Mouse (Mus musculus) fat pad, adult 2 months (tissue): ENCODE results near the gene Uevld.
"Not testable (repeated sequence)": the region's sequence is repeated elsewhere in the genome, so short reads cannot be mapped to it uniquely, and the experiment has no call there.

Experiments
- DNase-seq: peaks from one replicate; pipeline ENCODE4 v3.0.0-alpha.2; 2011; ENCODE audit warnings: low read depth, low spot score; ENCODE audit errors: extremely low read depth

Uevld gene

DNA sequence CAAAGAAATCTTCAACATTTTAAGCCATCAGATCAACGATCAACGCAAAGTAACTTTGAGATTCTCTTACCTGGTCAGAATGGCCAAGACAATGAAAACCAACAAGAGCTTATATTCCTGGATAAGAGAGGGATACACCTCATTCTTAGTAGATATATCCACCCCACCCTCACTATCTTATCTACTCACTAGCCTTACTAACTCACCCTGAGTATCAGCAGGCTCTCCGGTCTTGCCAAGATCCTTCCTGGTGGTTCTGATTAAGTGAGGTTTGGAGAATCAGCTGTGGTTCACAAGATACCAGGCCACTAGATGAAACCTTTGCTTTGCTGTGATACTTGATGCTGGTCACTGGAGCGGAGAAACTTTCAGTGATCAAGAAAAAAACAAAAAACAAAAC is 16.3 kb upstream of the Uevld start:
- DNase-seq = no peak

DNA sequence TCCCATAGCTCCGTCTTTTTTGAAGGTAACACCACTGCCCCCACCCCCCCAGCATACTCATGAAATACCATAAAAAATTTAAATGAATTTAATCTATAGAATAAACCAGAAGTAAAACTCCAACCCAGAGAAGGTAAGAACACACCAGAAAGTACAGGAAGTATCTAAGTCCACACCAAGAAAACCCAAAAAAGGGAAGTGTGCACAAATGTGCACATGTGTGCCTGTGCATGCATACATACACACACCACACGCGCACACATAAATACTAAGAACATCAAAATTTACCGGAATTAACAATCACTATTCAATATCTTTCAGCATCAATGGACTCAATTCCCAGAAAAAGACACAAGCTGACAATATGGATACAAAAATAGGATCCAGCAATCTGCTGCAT is 11.6 kb upstream of the Uevld start:
- no peak for DNase-seq

DNA sequence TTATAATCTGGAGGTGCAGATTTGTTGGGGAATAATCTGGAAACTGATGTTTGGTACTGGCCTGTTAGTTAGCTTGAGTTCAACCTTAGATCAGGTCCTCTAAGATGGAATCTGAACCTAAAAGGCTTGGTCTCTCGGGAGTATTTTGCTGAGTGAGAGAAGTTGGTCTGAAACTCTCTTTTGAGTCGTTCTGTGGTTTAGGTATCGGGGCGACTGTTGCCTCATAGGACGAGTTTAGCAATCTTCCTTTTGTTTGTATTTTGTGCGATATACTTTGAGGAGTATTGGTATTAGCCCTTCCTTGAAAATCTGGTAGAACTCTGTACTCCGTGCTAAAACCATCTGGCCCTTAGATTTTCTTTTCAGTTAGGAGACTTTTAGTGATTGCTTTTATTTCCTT is 5.7 kb upstream of the Uevld start:
- DNase-seq = no peak

DNA sequence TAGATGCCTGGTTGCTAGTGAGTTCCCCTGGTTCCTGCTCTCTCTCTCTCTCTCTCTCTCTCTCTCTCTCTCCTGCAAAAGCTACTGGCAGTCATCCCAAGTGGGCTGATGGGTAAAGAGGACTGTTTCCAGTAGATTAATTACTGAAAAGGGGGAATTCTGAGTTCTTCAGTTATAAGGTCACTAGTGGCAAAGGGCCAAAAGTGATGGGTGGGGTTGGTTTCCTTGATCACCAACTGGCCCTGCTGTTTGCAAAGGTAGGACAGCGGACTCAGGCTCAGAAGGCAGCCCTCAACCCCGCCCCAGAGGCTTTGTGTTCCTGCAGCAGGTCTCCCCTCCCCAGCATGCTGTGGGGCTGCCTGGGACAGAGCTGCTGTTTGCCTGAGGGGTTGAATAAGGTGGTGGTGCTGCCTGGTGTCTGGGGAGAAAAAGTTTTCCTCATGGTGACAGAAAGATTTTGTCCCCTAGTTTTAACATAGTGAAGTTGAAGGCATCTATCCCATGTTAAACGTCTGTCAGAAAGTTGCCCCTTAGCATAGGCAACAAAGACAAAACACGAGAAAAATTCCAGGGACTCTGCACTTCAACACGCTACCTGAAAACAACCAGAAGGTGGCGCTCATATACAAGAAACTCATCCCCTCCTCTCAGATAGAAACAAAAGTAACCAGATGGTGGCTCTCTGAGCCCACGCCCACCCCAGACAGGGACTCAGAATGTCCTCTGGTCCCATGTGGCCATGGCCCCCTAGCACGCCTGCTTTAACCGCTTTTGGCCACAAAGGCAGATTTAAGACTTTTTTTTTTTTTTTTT is 4.7 kb upstream of the Uevld start:
- no peak for DNase-seq

DNA sequence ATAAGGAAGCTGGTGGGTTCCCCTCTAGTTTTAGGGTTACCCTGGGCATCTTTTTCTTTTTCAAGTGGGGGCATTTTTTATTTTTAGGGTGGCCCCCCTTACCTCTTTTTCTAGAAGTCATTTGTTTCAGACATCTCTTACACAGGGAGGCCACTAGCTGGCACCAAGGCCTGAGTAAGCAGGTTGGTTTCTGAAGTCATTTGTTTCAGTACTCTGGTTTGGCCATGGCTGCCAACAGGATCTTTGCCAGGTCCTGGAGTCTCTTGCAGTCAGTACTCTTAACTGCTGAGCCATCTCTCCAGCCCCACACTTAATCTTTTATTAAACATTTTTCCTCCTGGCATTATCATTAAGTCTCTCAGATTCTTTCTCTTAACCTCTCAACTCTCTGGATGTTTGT is 3.8 kb upstream of the Uevld start:
- DNase-seq = no peak

DNA sequence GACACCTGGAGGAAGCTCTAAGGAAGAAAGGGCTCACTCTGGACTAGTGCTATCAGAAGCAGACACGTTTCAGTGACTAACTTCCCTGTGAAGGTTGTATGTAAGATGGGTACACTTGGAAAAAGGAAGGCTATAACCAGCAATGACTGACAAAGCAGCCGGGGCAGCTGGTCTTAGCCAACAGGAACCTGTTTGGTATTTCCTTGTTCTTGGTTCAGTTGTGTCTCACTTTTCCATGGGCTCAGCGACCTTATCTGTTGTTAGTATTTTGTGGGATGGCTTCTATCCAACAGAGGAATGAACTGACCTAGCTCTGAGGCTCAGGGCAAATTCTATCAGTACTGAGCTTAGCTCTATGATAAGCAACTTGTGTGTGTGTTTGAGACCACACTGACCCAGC is 2.7 kb upstream of the Uevld start:
- no peak for DNase-seq

DNA sequence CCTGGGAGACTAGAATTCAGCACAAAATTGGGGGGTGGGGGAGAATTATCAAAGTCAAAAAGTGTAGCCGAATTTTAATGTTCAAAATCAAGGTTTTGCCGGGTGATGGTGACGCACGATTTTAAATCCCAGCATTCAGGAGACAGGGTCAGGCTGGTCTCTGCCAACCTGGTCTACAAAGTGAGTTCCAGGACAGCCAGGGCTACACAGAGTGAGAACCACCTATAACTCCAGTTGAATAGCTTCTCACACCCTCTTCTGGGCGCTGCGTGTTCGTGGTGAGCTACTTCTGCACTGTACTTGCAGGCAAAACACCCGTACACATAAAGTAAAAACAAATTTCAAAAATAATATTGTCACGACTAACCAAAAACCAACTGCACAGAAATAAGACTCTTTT is 526 bp upstream of the Uevld start:
- no peak for DNase-seq

DNA sequence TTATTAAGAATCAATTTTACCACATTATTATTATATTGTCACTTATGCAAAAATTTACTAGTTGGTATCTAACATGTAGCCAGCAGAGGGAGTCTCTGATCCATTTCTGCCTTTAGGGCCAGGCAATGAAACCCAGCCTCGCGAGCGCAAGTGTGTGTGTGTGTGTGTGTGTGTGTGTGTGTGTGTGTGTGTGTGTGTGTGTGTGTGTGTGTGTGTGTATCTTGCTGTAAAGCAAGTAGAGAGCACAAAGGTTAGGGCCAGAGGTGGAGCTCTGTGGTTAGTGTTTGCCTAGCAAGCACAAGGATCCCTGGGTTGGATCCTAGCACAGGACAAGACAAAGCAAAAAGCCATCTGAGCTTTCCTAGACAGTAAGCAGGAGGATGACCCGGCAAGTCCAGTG is 22.5 kb downstream of the Uevld start:
- no peak for DNase-seq

DNA sequence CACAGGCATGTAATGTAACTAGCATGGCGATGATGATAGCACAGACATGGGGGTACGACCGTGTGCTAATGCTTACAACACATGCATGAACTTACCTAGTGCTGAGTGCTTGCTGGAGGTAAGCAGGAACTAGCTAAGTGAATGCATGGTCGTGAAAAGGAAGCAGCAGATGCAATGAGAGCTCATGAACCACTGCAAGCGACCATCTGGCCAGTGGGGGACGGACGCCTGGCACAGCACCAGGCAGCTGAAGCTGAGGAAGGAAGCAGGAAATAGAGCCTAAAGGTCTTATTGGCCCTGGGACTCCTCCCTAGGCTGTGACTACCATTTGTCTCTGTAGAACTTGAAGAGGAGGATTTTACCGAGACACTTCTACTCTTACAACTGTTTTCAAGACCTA is 23.5 kb downstream of the Uevld start:
- no peak for DNase-seq

DNA sequence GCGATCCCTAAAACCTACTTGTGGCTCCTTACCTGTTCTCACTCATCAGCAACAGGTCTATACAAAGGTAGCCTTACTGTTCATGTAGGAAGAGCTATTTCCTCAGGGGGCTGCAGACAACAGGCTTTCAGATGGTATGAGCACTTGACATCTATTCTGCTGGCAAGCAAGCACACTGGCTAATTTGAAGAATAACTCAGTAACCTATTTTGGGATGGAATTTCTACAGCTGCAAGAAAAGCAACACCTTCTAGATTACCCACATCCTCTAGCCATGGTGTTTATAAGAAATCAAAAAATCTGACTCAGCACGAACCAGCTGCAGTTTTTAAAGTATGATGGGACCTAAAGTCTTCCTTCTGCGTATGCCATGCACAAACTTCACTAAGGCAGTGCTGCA is 27.0 kb downstream of the Uevld start:
- no peak for DNase-seq

DNA sequence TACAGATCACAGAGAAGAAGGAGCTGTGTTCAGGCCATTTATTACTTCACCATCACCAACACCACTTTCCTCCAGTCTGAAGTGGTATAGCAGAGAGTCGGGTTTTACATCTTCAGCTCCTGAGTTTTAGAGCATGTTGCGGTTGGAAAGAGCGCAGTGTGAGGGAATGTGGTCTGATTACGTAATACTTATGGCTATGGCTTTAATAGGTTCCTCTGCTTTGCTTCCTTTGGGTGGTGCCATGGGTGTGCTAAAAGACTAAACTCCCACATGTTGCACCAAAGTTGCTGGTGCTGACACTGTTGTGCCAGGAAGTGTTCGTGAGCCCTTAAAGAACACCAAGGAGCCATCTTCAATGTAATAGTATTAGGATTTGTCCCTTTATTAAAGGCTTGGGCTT is 30.0 kb downstream of the Uevld start:
- no peak for DNase-seq

DNA sequence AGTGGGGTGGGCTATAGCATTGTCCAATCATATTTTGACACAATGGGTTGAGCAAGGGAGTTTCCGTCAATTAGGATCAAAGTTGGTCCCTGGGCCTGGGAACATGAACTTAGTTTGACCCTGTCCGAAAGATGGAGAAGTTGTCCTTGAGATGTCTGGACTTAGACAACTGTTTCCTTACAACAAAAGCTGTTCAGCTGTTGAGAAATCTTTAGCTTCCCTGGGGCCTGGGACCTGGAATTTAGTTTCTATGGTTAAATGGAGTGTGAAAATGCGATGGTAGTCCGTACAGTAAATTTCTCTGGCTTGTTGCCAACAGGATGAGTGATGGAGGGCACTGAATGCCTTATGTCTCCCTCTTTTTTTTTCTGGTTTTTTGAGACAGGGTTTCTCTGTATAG is 36.3 kb downstream of the Uevld start:
- no peak for DNase-seq

DNA sequence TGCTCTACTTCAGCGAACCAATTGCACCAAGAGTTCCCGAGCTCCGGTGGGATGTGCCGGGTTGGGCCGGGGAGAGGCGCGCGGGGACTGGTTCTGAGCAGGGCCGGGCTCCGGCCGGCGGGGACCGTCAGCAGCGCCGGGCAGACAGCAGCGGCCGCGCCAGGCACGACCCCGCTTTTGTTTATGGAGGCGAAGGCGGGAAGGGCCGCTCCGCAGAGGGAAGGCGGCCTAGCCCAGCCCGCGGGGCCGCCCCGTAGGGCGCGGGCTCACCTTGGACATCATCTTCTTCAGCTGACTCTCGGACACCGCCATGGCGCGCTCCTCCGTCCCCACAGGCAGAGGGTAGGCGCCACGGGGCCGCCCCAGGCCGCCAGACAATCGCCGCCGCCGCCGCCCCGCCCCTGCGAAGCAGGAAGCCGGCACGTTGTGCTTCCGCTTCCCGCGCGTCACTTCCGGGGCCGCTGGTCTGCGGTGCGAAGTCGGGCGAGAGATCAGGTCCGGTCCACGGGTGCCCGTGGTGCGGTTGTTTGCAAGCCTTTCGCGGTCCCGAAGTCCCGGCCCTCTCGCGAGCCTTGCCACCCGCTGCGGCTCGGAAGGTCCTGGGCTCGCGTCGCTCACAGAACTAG is 38.7 kb downstream of the Uevld start, which contains the start of gene Tsg101:
Gene Tsg101 (minus strand): TSS at position 419 of the 626 bp plus-strand sequence.
- DNase-seq = no peak

DNA sequence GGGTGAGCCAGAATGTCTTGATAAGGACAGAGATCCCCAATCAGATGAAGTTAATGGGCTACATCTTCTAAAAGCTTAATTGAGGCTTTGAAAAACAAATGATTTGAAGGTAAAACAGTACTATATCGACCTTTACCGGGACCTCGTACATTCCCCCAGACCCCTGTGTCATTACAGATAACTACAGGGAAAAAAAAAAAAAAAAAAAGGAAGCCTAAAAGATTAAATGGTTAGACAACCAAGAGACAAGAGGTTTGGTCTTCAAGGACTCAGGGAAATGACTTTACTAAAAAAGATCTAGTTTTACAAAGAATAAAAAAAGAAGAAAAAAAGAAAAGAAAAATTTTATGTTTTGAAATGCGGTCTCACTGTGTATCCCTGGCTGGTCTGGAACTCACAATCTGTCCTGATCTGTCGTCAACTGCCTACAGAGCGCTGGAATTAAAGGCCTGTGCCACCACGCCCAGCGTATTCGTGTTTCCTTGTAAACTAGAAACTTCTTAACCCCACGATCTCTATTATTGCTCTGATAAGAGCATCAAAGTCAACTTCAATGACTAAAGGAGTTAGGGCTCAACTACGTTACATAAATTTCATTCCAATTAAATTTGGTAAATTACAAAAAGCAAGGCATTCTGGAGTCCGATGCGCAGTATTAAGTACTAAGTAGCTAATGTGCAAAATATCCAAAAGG is 39.5 kb downstream of the Uevld start:
- DNase-seq = no peak

DNA sequence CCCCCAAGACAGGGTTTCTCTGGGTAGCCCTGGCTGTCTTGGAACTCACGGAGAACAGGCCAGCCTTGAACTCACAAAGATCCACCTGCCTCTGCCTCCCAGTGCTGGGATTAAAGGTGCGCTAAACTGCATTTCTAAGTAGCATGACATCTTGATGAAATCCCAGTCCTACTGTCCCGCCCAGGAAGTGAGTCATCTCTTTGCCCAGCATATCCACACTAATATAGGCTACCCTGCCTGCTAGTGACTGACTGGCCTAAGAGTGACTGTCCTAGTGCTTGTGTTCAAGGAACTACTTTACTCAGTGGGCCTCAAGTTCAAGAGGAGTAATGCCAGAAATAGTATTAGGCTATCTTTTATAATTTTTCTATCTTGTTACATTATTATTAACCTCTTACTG is 42.0 kb downstream of the Uevld start:
- no peak for DNase-seq

DNA sequence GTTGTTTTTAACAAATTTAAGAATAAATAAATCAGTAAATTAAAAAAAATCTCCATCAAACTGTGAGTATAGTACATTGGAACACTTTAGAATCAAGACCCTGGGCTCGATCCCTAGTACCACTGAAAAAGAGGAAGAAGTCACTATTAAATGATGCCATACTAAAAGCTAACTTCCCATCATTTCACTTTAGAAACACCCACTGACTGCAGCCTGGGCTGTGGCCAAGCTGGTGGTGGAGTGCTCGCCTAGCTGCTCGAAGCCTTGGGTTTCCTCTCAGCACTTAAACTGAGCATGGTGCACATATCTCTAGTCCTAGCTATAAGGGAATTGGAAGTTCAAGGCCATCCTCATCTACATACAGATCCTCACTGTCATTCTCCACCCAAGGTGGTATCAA is 47.1 kb downstream of the Uevld start:
- DNase-seq = no peak

DNA sequence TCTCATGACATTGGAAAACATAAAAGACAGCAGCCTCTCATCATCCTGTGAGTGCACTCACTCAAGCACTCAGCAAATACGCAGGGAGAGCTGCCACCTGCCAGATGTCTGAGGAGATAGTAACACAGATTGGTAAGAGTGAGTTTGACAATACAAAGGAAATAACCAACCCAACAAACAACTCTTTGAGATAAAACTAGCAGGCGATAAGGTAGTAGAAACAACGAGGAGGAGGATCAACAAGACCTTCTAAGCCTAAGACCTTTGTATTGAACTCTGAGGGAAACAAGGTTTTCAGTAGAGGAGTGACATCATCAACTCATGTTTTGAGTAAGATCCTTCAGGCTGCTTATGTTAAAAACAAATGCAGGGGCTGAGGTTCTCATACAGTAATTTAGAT is 59.0 kb downstream of the Uevld start:
- DNase-seq = no peak

DNA sequence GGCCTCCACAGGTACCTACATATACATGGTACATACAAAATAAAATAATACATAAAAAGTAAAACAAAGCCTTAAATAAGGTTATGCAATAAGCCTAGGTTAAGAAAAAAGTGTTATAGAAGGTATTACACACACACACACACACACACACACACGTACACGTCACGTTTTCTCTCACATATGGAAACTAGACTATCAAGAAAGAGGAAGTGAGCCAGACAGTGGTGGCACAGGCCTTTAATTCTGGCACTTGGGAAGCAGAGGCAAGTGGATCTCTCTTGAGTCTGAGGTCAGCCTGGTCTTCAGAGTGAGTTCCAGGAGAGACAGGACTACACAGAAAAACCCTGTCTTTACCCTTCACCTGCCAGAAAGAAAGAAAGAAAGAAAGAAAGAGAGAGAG is 62.8 kb downstream of the Uevld start:
- no peak for DNase-seq

DNA sequence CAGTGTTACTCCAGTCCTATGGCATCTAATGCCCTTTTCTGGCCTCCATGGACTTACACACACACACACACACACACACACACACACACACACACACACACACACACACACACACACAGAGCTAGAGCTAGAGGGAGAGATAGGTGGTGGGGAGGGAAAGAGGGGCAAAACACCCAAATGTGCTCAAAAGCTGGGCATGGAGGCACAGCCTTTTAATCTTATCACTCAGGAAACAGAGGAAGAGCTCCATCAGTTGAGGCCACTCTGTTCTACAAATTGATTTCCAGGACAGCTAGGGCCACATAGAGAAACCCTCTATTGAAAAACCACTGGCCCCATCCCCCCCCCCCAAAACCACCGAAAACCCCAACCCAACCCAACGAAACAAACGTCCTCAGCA is 75.0 kb downstream of the Uevld start:
- no peak for DNase-seq

DNA sequence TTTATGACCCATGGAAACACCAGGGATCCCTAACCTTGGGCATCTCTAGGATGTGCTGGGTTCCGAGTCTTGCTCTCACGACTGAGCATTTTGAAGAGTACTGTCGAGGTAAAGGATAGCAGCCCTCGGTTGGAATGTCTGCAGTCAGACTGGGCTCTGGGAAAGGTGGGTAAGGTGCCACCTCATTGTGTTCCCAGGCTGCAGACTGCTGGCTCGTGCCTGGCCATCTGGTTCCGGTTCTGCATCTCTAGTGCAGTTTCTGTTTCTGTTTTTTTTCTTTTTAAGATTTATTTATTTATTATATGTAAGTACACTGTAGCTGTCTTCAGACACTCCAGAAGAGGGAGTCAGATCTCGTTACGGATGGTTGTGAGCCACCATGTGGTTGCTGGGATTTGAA is 76.4 kb downstream of the Uevld start:
- not testable (repeated sequence) for DNase-seq

DNA sequence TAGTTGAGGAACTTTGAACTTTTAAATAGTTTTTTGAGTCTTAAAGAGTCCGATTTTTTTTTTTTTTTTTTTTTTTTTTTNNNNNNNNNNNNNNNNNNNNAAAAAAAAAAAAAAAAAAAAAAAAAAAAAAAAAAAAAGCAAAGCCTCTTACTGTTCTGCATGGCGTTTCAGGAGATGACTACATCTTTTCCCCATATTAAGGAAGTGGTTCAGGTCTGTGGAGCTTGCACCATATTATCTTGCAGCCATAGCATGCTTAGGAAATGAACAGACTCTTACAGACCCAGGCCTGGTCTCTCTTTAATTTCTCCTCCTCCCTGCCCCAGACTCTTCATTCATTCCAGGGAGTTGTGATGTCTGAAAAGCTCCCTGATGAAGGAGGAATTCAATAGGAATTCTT is 77.3 kb downstream of the Uevld start:
- no peak for DNase-seq

DNA sequence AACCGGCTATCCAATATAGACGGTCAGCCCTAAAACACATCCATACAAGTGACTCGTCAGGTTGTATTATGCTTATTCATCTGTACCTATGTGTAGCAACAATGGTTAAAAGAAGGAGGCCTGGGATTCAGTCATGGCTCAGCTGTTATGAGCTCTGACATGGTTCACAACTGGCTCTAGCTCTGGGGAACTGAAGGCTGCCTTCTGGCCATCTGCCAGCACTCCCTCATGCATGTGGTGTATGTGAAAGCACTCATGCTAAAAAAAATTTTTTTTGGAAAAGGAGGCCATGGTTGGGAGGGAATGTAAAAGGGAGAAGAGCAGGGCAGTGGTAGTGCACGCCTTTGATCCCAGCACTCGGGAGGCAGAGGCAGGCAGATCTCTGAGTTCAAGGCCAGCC is 78.5 kb downstream of the Uevld start:
- no peak for DNase-seq
